Mouse (Mus musculus) mouse embryonic stem cell (cell line): ENCODE results near the gene Utrn.

ENCODE experiments used
- in situ Hi-C, 2 experiments: fragments of 300-500 bp; cut with MboI; formaldehyde crosslinking; loops; 1 replicate in 1 of 2; 3 replicates in 1 of 2; pipeline ENCODE4 v1.14.3; 2019 to 2020; ENCODE audit warnings: low sequenced_read_pairs in 2 of 2, low pct_unique_long_range_greater_than_20kb in 1 of 2, mixed read lengths in 1 of 2; ENCODE audit not compliant: unreplicated experiment in 1 of 2

The Utrn gene

GRCm38 (mm10) chr10:12339704-12340558 lies 529.2 kb downstream of the Utrn start:
- in situ Hi-C loops = no loop called here

- in situ Hi-C loops = no loop called here
Measured at GRCm38 (mm10) chr10:12339005-12339703, 530.0 kb downstream of the Utrn start.
